Mouse (Mus musculus): ENCODE data around the gene Lipc.

- TF ChIP-seq CTCF (IDR thresholded peaks at IDR 0.05; ENCODE audit: low read depth, low read length) (no peak), GATA1 (IDR thresholded peaks at IDR 0.05; ENCODE audit: borderline replicate concordance, low read length) (no peak)
Observed at GRCm38 (mm10) chr9:70760974-70761373, 191.1 kb downstream of the Lipc start.
